Mouse (Mus musculus) embryonic facial prominence, embryonic 12.5 days (tissue): ENCODE results near the gene Car5b. TPM values are rescaled to one million over a fixed set of nuclear protein-coding genes. Genes with fewer than 3 reads are reported as not detected.

Experiments used
- ATAC-seq: fragments of 200-750 bp; cut with Nextera tagmentation; 2 replicates; pipeline ENCODE4 v1.8.0; 2017; ENCODE audit not compliant: insufficient number of reproducible peaks, insufficient read depth, low FRiP score, low TSS enrichment
- H3K27ac ChIP-seq: fragments of 300-500 bp; sonication (generic); 2 replicates; pipeline ENCODE4 v1.5.1; 2016; ENCODE audit warnings: mild to moderate bottlenecking
- H3K27me3 ChIP-seq: fragments of 300-500 bp; sonication (generic); 2 replicates; pipeline ENCODE4 v1.6.1; 2016; ENCODE audit warnings: mild to moderate bottlenecking, moderate library complexity
- H3K36me3 ChIP-seq: fragments of 300-500 bp; sonication (generic); 2 replicates; pipeline ENCODE4 v1.6.1; 2016; ENCODE audit warnings: mild to moderate bottlenecking
- H3K4me1 ChIP-seq: fragments of 300-500 bp; sonication (generic); 2 replicates; pipeline ENCODE4 v1.6.1; 2016
- H3K4me2 ChIP-seq: fragments of 300-500 bp; sonication (generic); replicated peaks from 2 replicates; pipeline ENCODE4 v1.6.1; 2016; ENCODE audit warnings: mild to moderate bottlenecking, moderate library complexity
- H3K4me3 ChIP-seq: fragments of 300-500 bp; sonication (generic); 2 replicates; pipeline ENCODE4 v1.5.1; 2016; ENCODE audit warnings: mild to moderate bottlenecking
- H3K9ac ChIP-seq: fragments of 300-500 bp; sonication (generic); 2 replicates; pipeline ENCODE4 v1.6.1; 2016; ENCODE audit warnings: mild to moderate bottlenecking, moderate library complexity
- H3K9me3 ChIP-seq: fragments of 300-500 bp; sonication (generic); 2 replicates; pipeline ENCODE4 v1.6.1; 2016; ENCODE audit warnings: mild to moderate bottlenecking, moderate library complexity
- WGBS: fragments of 180-500 bp; shearing (Covaris S2); methylation state at CpG from one replicate; pipeline ENCODE4 v1.1.7; 2016; 5-methylcytosine and 5-hydroxymethylcytosine counted together
- polyA plus RNA-seq: library from polyadenylated mRNA; unstranded; fragments of >200 nt; fragmentation: Nextera tagmentation; extraction: Ambion mirVana; gene quantifications from 2 replicates; pipeline ENCODE4 v1.2.1, GENCODE M21; 2016

Car5b gene
- polyA plus RNA-seq, 1 experiment from 2014 or later = 0.73 TPM

GRCm38 (mm10) chrX:163958467-163958875 is 69.3 kb downstream of the Car5b start, which contains the start of gene Zrsr2:
TSS of gene Zrsr2 (minus strand) at chrX:163958661.
- H3K4me1 ChIP-seq = no peaks in the 10 kb centered on the region
- peak; percentile 89 for ATAC-seq
- no peaks in the 10 kb centered on the region for H3K9me3 ChIP-seq
- H3K9ac ChIP-seq = peak within 1 kb of the TSS; percentile 65
- peak within 1 kb of the TSS; percentile 53 for H3K4me2 ChIP-seq
- 7% methylated on average over 18 of the region's 29 CpGs for WGBS
- peak within 1 kb of the TSS; percentile 57 for H3K4me3 ChIP-seq
- no peaks in the 10 kb centered on the region for H3K27me3 ChIP-seq
- peak within 1 kb of the TSS; percentile 98 for H3K27ac ChIP-seq
- H3K36me3 ChIP-seq = 0 out of 2 replicates have a peak, but pooled peaks cover 3% of the 10 kb centered on the region

- H3K27me3 ChIP-seq = no peaks in the 10 kb centered on the region
- peak; percentile 91 for ATAC-seq
Measured at GRCm38 (mm10) chrX:163957803-163958466, 69.9 kb downstream of the Car5b start.

DNA sequence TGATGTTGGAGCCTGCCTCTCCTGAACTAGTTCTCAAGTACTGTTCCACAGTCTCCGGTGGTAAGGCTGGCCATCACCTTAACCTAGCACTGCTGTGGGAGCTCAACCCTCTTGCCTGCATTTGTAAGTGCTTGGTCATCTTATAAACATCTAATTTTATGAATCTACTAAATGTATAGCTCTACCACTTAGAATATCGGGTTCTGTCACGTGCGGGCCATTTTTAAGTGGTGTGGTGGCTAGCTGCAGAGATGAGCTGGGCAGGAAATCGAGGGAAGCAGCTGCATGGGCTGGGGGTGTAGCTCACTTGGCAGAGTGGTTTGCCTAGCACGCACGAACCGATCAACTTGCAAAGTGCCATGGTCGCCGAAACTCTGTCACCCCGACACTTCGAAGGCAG is 70.4 kb downstream of the Car5b start:
- Histone ChIP-seq H3K27me3 (no peaks in the 10 kb centered on the region), H3K36me3 (0 out of 2 replicates have a peak, but pooled peaks cover 3% of the 10 kb centered on the region), H3K9me3 (no peaks in the 10 kb centered on the region), H3K4me2 (peak overlapping the region; percentile 53), H3K27ac (peak overlapping the region; percentile 98), H3K4me3 (peak overlapping the region; percentile 57), H3K9ac (peak overlapping the region; percentile 65), H3K4me1 (no peaks in the 10 kb centered on the region)
- WGBS = 32% methylated on average over 12 of the region's 12 CpGs
- ATAC-seq = no peak

More at GRCm38 (mm10) chrX:163957803-163958466, 69.9 kb downstream of the Car5b start:
- H3K27ac ChIP-seq = peak overlapping the region; percentile 98
- 0 out of 2 replicates have a peak, but pooled peaks cover 3% of the 10 kb centered on the region for H3K36me3 ChIP-seq
- peak overlapping the region; percentile 53 for H3K4me2 ChIP-seq
- no peaks in the 10 kb centered on the region for H3K9me3 ChIP-seq
- peak overlapping the region; percentile 65 for H3K9ac ChIP-seq
- 25% methylated on average over 58 of the region's 67 CpGs for WGBS
- peak overlapping the region; percentile 57 for H3K4me3 ChIP-seq
- no peaks in the 10 kb centered on the region for H3K4me1 ChIP-seq

DNA sequence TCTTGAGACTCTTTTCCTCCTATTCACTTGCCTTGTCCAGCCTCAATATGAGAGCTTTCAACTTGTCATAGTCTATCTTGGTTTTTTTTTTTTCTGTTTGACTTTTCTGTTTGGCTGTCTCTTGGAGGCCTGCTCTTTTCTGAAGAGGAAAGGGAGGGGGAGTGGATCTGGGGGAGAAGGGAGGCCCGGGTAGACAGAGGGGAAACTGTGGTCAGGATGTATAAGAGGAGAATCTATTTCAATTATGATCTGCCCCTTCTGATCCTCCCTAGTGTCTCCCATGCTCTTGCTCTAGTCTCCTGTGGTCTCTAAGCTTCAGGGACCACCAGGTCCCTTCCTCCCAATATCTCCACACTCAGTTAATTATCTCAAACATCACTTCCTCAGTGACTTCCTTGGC is 76.2 kb downstream of the Car5b start:
- Histone ChIP-seq H3K4me3 (no peak overlapping the region), H3K27me3 (no peaks in the 10 kb centered on the region), H3K4me2 (no peak overlapping the region), H3K9ac (no peak overlapping the region), H3K36me3 (0 out of 2 replicates have a peak, but pooled peaks cover 3% of the 10 kb centered on the region), H3K9me3 (no peaks in the 10 kb centered on the region), H3K27ac (no peak overlapping the region), H3K4me1 (no peaks in the 10 kb centered on the region)
- WGBS = 83% methylated on average over 1 of the region's 1 CpGs
- ATAC-seq = no peak

- Histone ChIP-seq H3K4me2 (no peak overlapping the region), H3K36me3 (peaks cover 17% of the 10 kb centered on the region; the same call in 1 of the 2 replicates), H3K9ac (no peak overlapping the region), H3K9me3 (no peaks in the 10 kb centered on the region), H3K4me1 (no peaks in the 10 kb centered on the region), H3K27ac (no peak overlapping the region), H3K4me3 (no peak overlapping the region), H3K27me3 (no peaks in the 10 kb centered on the region)
- no peak for ATAC-seq
- WGBS = 88% methylated on average over 3 of the region's 3 CpGs
Measured at GRCm38 (mm10) chrX:163944381-163944780, 83.4 kb downstream of the Car5b start.

GRCm38 (mm10) chrX:163938587-163938986 is 89.2 kb downstream of the Car5b start:
- ATAC-seq = no peak
- H3K36me3 ChIP-seq = peaks cover 10% of the 10 kb centered on the region; the same call in 1 of the 2 replicates
- 90% methylated on average over 6 of the region's 6 CpGs for WGBS
- 0 out of 2 replicates have a peak, but pooled peaks cover 4% of the 10 kb centered on the region for H3K27me3 ChIP-seq
- no peak overlapping the region for H3K4me3 ChIP-seq
- H3K27ac ChIP-seq = no peak overlapping the region
- H3K4me2 ChIP-seq = no peak overlapping the region
- no peaks in the 10 kb centered on the region for H3K4me1 ChIP-seq
- no peaks in the 10 kb centered on the region for H3K9me3 ChIP-seq
- no peak overlapping the region for H3K9ac ChIP-seq

DNA sequence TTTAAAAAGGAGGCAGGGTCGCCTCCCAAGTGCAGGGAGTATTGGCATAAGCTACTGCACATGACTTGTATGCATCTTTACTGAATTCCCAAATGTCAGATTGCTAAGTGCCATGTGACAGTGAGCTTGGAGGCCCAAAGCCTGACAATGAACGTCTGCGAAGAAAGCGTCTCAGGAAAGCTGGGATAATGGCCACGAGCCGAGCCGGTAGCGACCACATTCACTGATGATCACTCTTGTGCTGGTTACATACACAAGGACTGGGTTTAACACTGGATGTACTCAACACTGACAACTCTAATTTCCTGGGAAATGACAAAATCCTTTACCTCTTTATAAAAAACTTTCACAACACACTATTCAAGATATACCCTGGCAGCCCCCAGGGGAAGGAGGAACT is 93.1 kb downstream of the Car5b start:
- Histone ChIP-seq H3K9ac (no peak overlapping the region), H3K27me3 (0 out of 2 replicates have a peak, but pooled peaks cover 4% of the 10 kb centered on the region), H3K4me3 (no peak overlapping the region), H3K4me2 (no peak overlapping the region), H3K36me3 (no peaks in the 10 kb centered on the region), H3K4me1 (no peaks in the 10 kb centered on the region), H3K9me3 (no peaks in the 10 kb centered on the region), H3K27ac (no peak overlapping the region)
- WGBS = 85% methylated on average over 8 of the region's 8 CpGs
- ATAC-seq = no peak

- Histone ChIP-seq H3K4me1 (no peaks in the 10 kb centered on the region), H3K9ac (no peak overlapping the region), H3K4me3 (no peak overlapping the region), H3K27me3 (no peaks in the 10 kb centered on the region), H3K9me3 (no peaks in the 10 kb centered on the region), H3K4me2 (no peak overlapping the region), H3K27ac (no peak overlapping the region), H3K36me3 (no peaks in the 10 kb centered on the region)
- ATAC-seq = no peak
Measured at GRCm38 (mm10) chrX:163929550-163929949, 98.2 kb downstream of the Car5b start.

Other genes with a start within 250 kb of the Car5b start
- 23.2 and 23.3 TPM in 2 replicates for gene Ap1s2, start 119.0 kb downstream of the Car5b start, polyA plus RNA-seq
- gene Zrsr2, start 69.3 kb downstream of the Car5b start, polyA plus RNA-seq = 82.9 and 86.8 TPM in 2 replicates
- gene Siah1b, start 48.5 kb upstream of the Car5b start, polyA plus RNA-seq = 36.3 and 38.1 TPM in 2 replicates
- gene Cltrn, start 60.8 kb upstream of the Car5b start, polyA plus RNA-seq = 0.20 and 0.24 TPM in 2 replicates
- 0.09 and 0.25 TPM in 2 replicates for gene Ace2, start 111.3 kb upstream of the Car5b start, polyA plus RNA-seq
- 0.32 and 0.47 TPM in 2 replicates for gene Bmx, start 230.2 kb upstream of the Car5b start, polyA plus RNA-seq
- gene Pir, start 241.4 kb upstream of the Car5b start, polyA plus RNA-seq = 5.5 and 6.6 TPM in 2 replicates